Mouse (Mus musculus): Measurements from ENCODE around the gene Ypel4. TPM values are rescaled to one million over a fixed set of nuclear protein-coding genes. Genes with fewer than 3 reads are reported as not detected.
"Not testable (repeated sequence)": the region's sequence is repeated elsewhere in the genome, so short reads cannot be mapped to it uniquely, and the experiment has no call there.

Gene Ypel4
- total RNA-seq, 4 experiments from 2014 or later: 0.34 to 0.54 (median 0.54) TPM; not detected in 1

GRCm38 (mm10) chr2:84727172-84727858 lies 6.5 kb upstream of the Ypel4 start, which contains the start of gene Clp1:
Gene Clp1, minus strand, starts transcription at chr2:84727350.
- DNase-seq (ENCODE audit: low spot score in 2 of 2): peak; percentile 95 to 96

- DNase-seq (ENCODE audit: low spot score in 2 of 2): not testable (repeated sequence)
Observed at GRCm38 (mm10) chr2:84728191-84728590, 5.7 kb upstream of the Ypel4 start.

GRCm38 (mm10) chr2:84731206-84731605 lies 2.7 kb upstream of the Ypel4 start:
- no peak for DNase-seq (ENCODE audit: low spot score in 2 of 2)

- no peak for DNase-seq (ENCODE audit: low spot score in 2 of 2)
Observed at GRCm38 (mm10) chr2:84732394-84732793, 1.5 kb upstream of the Ypel4 start.

- no peak for DNase-seq (ENCODE audit: low spot score in 2 of 2)
Observed at GRCm38 (mm10) chr2:84734351-84734864, 550 bp downstream of the Ypel4 start.

GRCm38 (mm10) chr2:84734919-84735318 lies 1.1 kb downstream of the Ypel4 start:
- no peak for DNase-seq (ENCODE audit: low spot score in 2 of 2)

- no peak for DNase-seq (ENCODE audit: low spot score in 2 of 2)
Observed at GRCm38 (mm10) chr2:84735346-84735920, 1.6 kb downstream of the Ypel4 start.

GRCm38 (mm10) chr2:84736312-84737161 lies 2.7 kb downstream of the Ypel4 start:
- DNase-seq (ENCODE audit: low spot score in 2 of 2): no peak

GRCm38 (mm10) chr2:84737451-84737925 lies 3.6 kb downstream of the Ypel4 start:
- no peak for DNase-seq (ENCODE audit: low spot score in 2 of 2)

- no peak for DNase-seq (ENCODE audit: low spot score in 2 of 2)
Observed at GRCm38 (mm10) chr2:84738271-84738911, 4.5 kb downstream of the Ypel4 start.

GRCm38 (mm10) chr2:84740608-84741333 lies 6.9 kb downstream of the Ypel4 start:
- no peak for DNase-seq (ENCODE audit: low spot score in 2 of 2)

- no peak for DNase-seq (ENCODE audit: low spot score in 2 of 2)
Observed at GRCm38 (mm10) chr2:84741841-84742450, 8.1 kb downstream of the Ypel4 start.

GRCm38 (mm10) chr2:84742451-84743283 lies 8.8 kb downstream of the Ypel4 start:
- DNase-seq (ENCODE audit: low spot score in 2 of 2): no peak

GRCm38 (mm10) chr2:84743561-84743960 lies 9.7 kb downstream of the Ypel4 start, which contains the start of gene Gm19426:
Gene Gm19426, minus strand, starts transcription at chr2:84743655.
- peak in 1 of 2 experiments; percentile 41 for DNase-seq (ENCODE audit: low spot score in 2 of 2)

GRCm38 (mm10) chr2:84744126-84744525 lies 10.3 kb downstream of the Ypel4 start:
- no peak for DNase-seq (ENCODE audit: low spot score in 2 of 2)

GRCm38 (mm10) chr2:84750115-84750514 lies 16.3 kb downstream of the Ypel4 start:
- no peak for DNase-seq (ENCODE audit: low spot score in 2 of 2)

- no peak for DNase-seq (ENCODE audit: low spot score in 2 of 2)
Observed at GRCm38 (mm10) chr2:84756245-84756644, 22.4 kb downstream of the Ypel4 start.

GRCm38 (mm10) chr2:84757026-84757682 lies 23.3 kb downstream of the Ypel4 start:
- DNase-seq (ENCODE audit: low spot score in 2 of 2): no peak

All from gastrocnemius, adult 8-10 months (tissue).